Mouse (Mus musculus) MEL (cell line): ENCODE measurements around the gene Sepsecs. TPM values are rescaled to one million over a fixed set of nuclear protein-coding genes. Genes with fewer than 3 reads are reported as not detected.
A peak's percentile ranks its signal among the peaks of the same experiment; 100 is the strongest.

ENCODE experiments used
- DNase-seq: peaks from one replicate; pipeline ENCODE4 v3.0.0; 2011; ENCODE audit warnings: low read depth, low spot score
- H3K27ac ChIP-seq: 2 replicates; pipeline ENCODE4 v1.5.1; 2012; ENCODE audit warnings: low read depth, mild to moderate bottlenecking, control low read depth, low read length, moderate library complexity; ENCODE audit not compliant: control insufficient read depth
- H3K27me3 ChIP-seq, 2 experiments: fragments of 150-350 bp in 1 of 2; sonication (generic) in 1 of 2; 2 replicates each; pipeline ENCODE4 v1.6.1; 2012; ENCODE audit warnings: low read length in 2 of 2, mild to moderate bottlenecking in 2 of 2, improper control_type of control experiment in 1 of 2, moderate library complexity in 1 of 2; ENCODE audit not compliant: insufficient read depth in 2 of 2, control insufficient read depth in 1 of 2
- H3K36me3 ChIP-seq, 2 experiments: 2 replicates each; pipeline ENCODE4 v1.6.1; 2012 to 2014; ENCODE audit warnings: low read length in 2 of 2, improper control_type of control experiment in 1 of 2, inconsistent platforms in 1 of 2, mild to moderate bottlenecking in 1 of 2; ENCODE audit not compliant: insufficient read depth in 2 of 2, control insufficient read depth in 1 of 2
- H3K4me1 ChIP-seq, 2 experiments: fragments of 150-350 bp in 1 of 2; sonication (generic) in 1 of 2; 2 replicates each; pipeline ENCODE4 v1.6.1; 2012; ENCODE audit warnings: low read length in 2 of 2, improper control_type of control experiment in 1 of 2, mild to moderate bottlenecking in 1 of 2; ENCODE audit not compliant: insufficient read depth in 2 of 2, control insufficient read depth in 1 of 2
- H3K4me3 ChIP-seq, 2 experiments: fragments of 150-350 bp in 1 of 2; sonication (generic) in 1 of 2; 2 replicates each; pipeline ENCODE4 v1.5.1; 2012; ENCODE audit warnings: low read depth in 2 of 2, low read length in 2 of 2, mild to moderate bottlenecking in 2 of 2, moderate library complexity in 2 of 2, control low read depth in 1 of 2, improper control_type of control experiment in 1 of 2; ENCODE audit not compliant: control insufficient read depth in 1 of 2, insufficient read depth in 1 of 2
- H3K79me2 ChIP-seq: 2 replicates; pipeline ENCODE4 v1.6.1; 2012; ENCODE audit warnings: mild to moderate bottlenecking, low read length, moderate library complexity; ENCODE audit not compliant: control insufficient read depth, poor library complexity, insufficient read depth
- H3K9ac ChIP-seq: 2 replicates; pipeline ENCODE4 v1.6.1; 2012; ENCODE audit warnings: low read depth, mild to moderate bottlenecking, control low read depth, low read length, moderate library complexity; ENCODE audit not compliant: control insufficient read depth, poor library complexity, severe bottlenecking
- H3K9me3 ChIP-seq: fragments of 150-350 bp; sonication (generic); replicated peaks from 2 replicates; pipeline ENCODE4 v1.6.1; 2012; ENCODE audit warnings: mild to moderate bottlenecking, low read length, improper control_type of control experiment, moderate library complexity; ENCODE audit not compliant: insufficient read depth
- BHLHE40 ChIP-seq: IDR thresholded peaks from 2 replicates; pipeline ENCODE4 v1.6.1; 2012; ENCODE audit warnings: low read depth, mild to moderate bottlenecking, inconsistent platforms, low read length, improper control_type of control experiment, borderline replicate concordance
- CHD2 ChIP-seq: IDR thresholded peaks from 2 replicates; pipeline ENCODE4 v1.6.1; 2011; ENCODE audit warnings: low read length, improper control_type of control experiment
- CTCF ChIP-seq, 3 experiments: IDR thresholded peaks in 2 of 3; conservative IDR thresholded peaks in 1 of 3; 2 replicates each; pipeline ENCODE4 v1.5.1; 2011 to 2012; ENCODE audit warnings: low read length in 3 of 3, low read depth in 2 of 3, mild to moderate bottlenecking in 2 of 3, improper control_type of control experiment in 1 of 3, inconsistent platforms in 1 of 3, mixed read lengths in 1 of 3, moderate library complexity in 1 of 3; ENCODE audit not compliant: control insufficient read depth in 1 of 3, insufficient read depth in 1 of 3, poor library complexity in 1 of 3, severe bottlenecking in 1 of 3
- E2F4 ChIP-seq: IDR thresholded peaks from 2 replicates; pipeline ENCODE4 v1.6.1; 2011; ENCODE audit warnings: low read depth, low read length, improper control_type of control experiment, borderline replicate concordance
- ELF1 ChIP-seq: IDR thresholded peaks from 2 replicates; pipeline ENCODE4 v1.6.1; 2014; ENCODE audit warnings: low read depth, mild to moderate bottlenecking, inconsistent platforms, low read length, improper control_type of control experiment, moderate library complexity
- GATA1 ChIP-seq: IDR thresholded peaks from 2 replicates; pipeline ENCODE4 v1.6.1; 2011; ENCODE audit warnings: low read depth, low read length, improper control_type of control experiment
- JUND ChIP-seq: IDR thresholded peaks from 2 replicates; pipeline ENCODE4 v1.6.1; 2011; ENCODE audit warnings: low read depth, mild to moderate bottlenecking, improper control_type of control experiment, low read length
- KAT2A ChIP-seq: conservative IDR thresholded peaks from 2 replicates; pipeline ENCODE4 v1.6.1; 2012; ENCODE audit warnings: low read depth, low read length, improper control_type of control experiment, inconsistent platforms
- MAFK ChIP-seq: IDR thresholded peaks from 2 replicates; pipeline ENCODE4 v1.6.1; 2011; ENCODE audit warnings: low read depth, mild to moderate bottlenecking, low read length, improper control_type of control experiment, borderline replicate concordance
- MAZ ChIP-seq: IDR thresholded peaks from 2 replicates; pipeline ENCODE4 v1.6.1; 2012; ENCODE audit warnings: low read depth, mild to moderate bottlenecking, inconsistent platforms, low read length, improper control_type of control experiment
- MXI1 ChIP-seq: IDR thresholded peaks from 2 replicates; pipeline ENCODE4 v1.6.1; 2011; ENCODE audit warnings: mild to moderate bottlenecking, low read depth, low read length, improper control_type of control experiment
- MYB ChIP-seq: IDR thresholded peaks from 2 replicates; pipeline ENCODE4 v1.6.1; 2011; ENCODE audit warnings: mild to moderate bottlenecking, low read depth, low read length, improper control_type of control experiment
- NELFE ChIP-seq: IDR thresholded peaks from 2 replicates; pipeline ENCODE4 v1.6.1; 2011; ENCODE audit warnings: low read depth, low read length, improper control_type of control experiment
- NRF1 ChIP-seq: IDR thresholded peaks from 2 replicates; pipeline ENCODE4 v1.6.1; 2014; ENCODE audit warnings: low read depth, mild to moderate bottlenecking, inconsistent platforms, low read length, improper control_type of control experiment, moderate library complexity; ENCODE audit not compliant: poor library complexity, insufficient read depth, severe bottlenecking
- POLR2AphosphoS5 ChIP-seq: IDR thresholded peaks from 2 replicates; pipeline ENCODE4 v1.6.1; 2012; ENCODE audit warnings: low read depth, borderline replicate concordance, mild to moderate bottlenecking, inconsistent platforms, low read length, moderate library complexity, mixed read lengths
- RAD21 ChIP-seq: IDR thresholded peaks from 2 replicates; pipeline ENCODE4 v1.6.1; 2011; ENCODE audit warnings: mild to moderate bottlenecking, low read depth, low read length, improper control_type of control experiment
- SMC3 ChIP-seq: IDR thresholded peaks from 2 replicates; pipeline ENCODE4 v1.6.1; 2011; ENCODE audit warnings: low read depth, low read length, improper control_type of control experiment
- USF2 ChIP-seq, 2 experiments: IDR thresholded peaks; 2 replicates each; pipeline ENCODE4 v1.6.1; 2011 to 2012; ENCODE audit warnings: improper control_type of control experiment in 2 of 2, low read length in 2 of 2, borderline replicate concordance in 1 of 2, inconsistent platforms in 1 of 2, low read depth in 1 of 2, mild to moderate bottlenecking in 1 of 2; ENCODE audit not compliant: insufficient read depth in 1 of 2
- ZC3H11A ChIP-seq: IDR thresholded peaks from 2 replicates; pipeline ENCODE4 v1.6.1; 2012; ENCODE audit warnings: low read depth, mild to moderate bottlenecking, inconsistent platforms, low read length, improper control_type of control experiment
- ZKSCAN1 ChIP-seq: IDR thresholded peaks from 2 replicates; pipeline ENCODE4 v1.6.1; 2012; ENCODE audit warnings: low read depth, mild to moderate bottlenecking, inconsistent platforms, low read length, improper control_type of control experiment, moderate library complexity
- ZMIZ1 ChIP-seq: IDR thresholded peaks from 2 replicates; pipeline ENCODE4 v1.6.1; 2012; ENCODE audit warnings: low read depth, mild to moderate bottlenecking, inconsistent platforms, low read length, improper control_type of control experiment, moderate library complexity
- ZNF384 ChIP-seq: IDR thresholded peaks from 2 replicates; pipeline ENCODE4 v1.6.1; 2012; ENCODE audit warnings: low read depth, mild to moderate bottlenecking, inconsistent platforms, low read length, improper control_type of control experiment
- polyA plus RNA-seq, 2 experiments: library from polyadenylated mRNA; stranded (reverse) in 1 of 2; unstranded in 1 of 2; fragments of >175 nt in 1 of 2; fragments of >200 nt in 1 of 2; gene quantifications; 2 replicates each; pipeline versions ENCODE4 v1.2.1 to v1.2.4; 2012; ENCODE audit warnings: low replicate concordance in 2 of 2, low read depth in 1 of 2; ENCODE audit not compliant: insufficient read length in 2 of 2, insufficient read depth in 1 of 2, missing spikeins in 1 of 2
- total RNA-seq: library from RNA; depleted of rRNA; stranded (reverse); fragments of 300-350 nt; gene quantifications from 2 replicates; pipeline ENCODE4 v1.2.3, GENCODE M21; 2012

The Sepsecs gene
- total and polyA plus RNA-seq, 3 experiments = 11.8 to 12.2 TPM; not detected in 1

GRCm38 (mm10) chr5:52657957-52658356 lies 11.6 kb downstream of the Sepsecs start:
- no peaks in the 10 kb centered on the region for H3K27me3 ChIP-seq
- H3K4me1 ChIP-seq = no peaks in the 10 kb centered on the region
- no peaks in the 10 kb centered on the region for H3K9me3 ChIP-seq
- no peak for DNase-seq
- no peaks in the 10 kb centered on the region; the same call in 1 of the 2 replicates for H3K79me2 ChIP-seq
- H3K4me3 ChIP-seq = no peak overlapping the region
- TF ChIP-seq BHLHE40 = no peak
- TF ChIP-seq RAD21 = no peak
- no peak for TF ChIP-seq CHD2
- no peak for TF ChIP-seq MXI1
- TF ChIP-seq NRF1 = no peak
- TF ChIP-seq USF2 (IDR thresholded peaks at IDR 0.05; ENCODE audit: borderline replicate concordance in 1 of 2, insufficient read depth in 1 of 2, low read depth in 1 of 2, low read length in 2 of 2) = no peak
- TF ChIP-seq GATA1 = no peak
- H3K9ac ChIP-seq = no peak overlapping the region
- no peak overlapping the region for H3K27ac ChIP-seq
- H3K36me3 ChIP-seq = peaks cover 0 to 5% of the 10 kb centered on the region in 2 experiments; a peak in 2 of 4 replicates

- TF ChIP-seq ZNF384 (no peak), SMC3 (no peak), E2F4 (no peak)
- Histone ChIP-seq H3K27ac (no peak overlapping the region), H3K79me2 (no peaks in the 10 kb centered on the region), H3K4me1 (no peaks in the 10 kb centered on the region), H3K9ac (no peak overlapping the region), H3K36me3 (peaks cover 0 to 3% of the 10 kb centered on the region in 2 experiments; a peak in 2 of 4 replicates), H3K4me3 (no peak overlapping the region), H3K27me3 (no peaks in the 10 kb centered on the region), H3K9me3 (no peaks in the 10 kb centered on the region)
- no peak for DNase-seq
Observed at GRCm38 (mm10) chr5:52657336-52657735, 12.2 kb downstream of the Sepsecs start.

- H3K4me3 ChIP-seq = no peak overlapping the region
- H3K27me3 ChIP-seq = no peaks in the 10 kb centered on the region
- no peak overlapping the region for H3K9ac ChIP-seq
- no peaks in the 10 kb centered on the region for H3K79me2 ChIP-seq
- H3K36me3 ChIP-seq = peaks cover 0 to 6% of the 10 kb centered on the region in 2 experiments; a peak in 2 of 4 replicates
- H3K27ac ChIP-seq = no peak overlapping the region
- DNase-seq = no peak
- H3K4me1 ChIP-seq = no peaks in the 10 kb centered on the region
- no peaks in the 10 kb centered on the region for H3K9me3 ChIP-seq
- TF ChIP-seq RAD21 (peak; percentile 28), CTCF (IDR thresholded peaks at IDR 0.05 in 2 of 3, conservative IDR thresholded peaks at IDR 0.05 in 1 of 3; ENCODE audit: control insufficient read depth in 1 of 3, insufficient read depth in 1 of 3, low read depth in 2 of 3, low read length in 3 of 3, poor library complexity in 1 of 3, severe bottlenecking in 1 of 3) (peak in 1 of 3 experiments; percentile 44; a peak in 3 of 6 replicates), ELF1 (no peak), ZC3H11A (peak; percentile 27; the same call in 1 of the 2 replicates), NELFE (no peak), GATA1 (no peak), JUND (no peak), ZKSCAN1 (no peak), MAZ (no peak), ZMIZ1 (no peak), USF2 (IDR thresholded peaks at IDR 0.05; ENCODE audit: borderline replicate concordance in 1 of 2, insufficient read depth in 1 of 2, low read depth in 1 of 2, low read length in 2 of 2) (no peak), MYB (no peak), SMC3 (peak; percentile 49), NRF1 (no peak), E2F4 (no peak), BHLHE40 (no peak), POLR2AphosphoS5 (no peak), KAT2A (no peak), MAFK (no peak), CHD2 (no peak)
Observed at GRCm38 (mm10) chr5:52655992-52656391, 13.5 kb downstream of the Sepsecs start.
